Mouse (Mus musculus) erythroblast, adult 5-6 weeks (primary cell): ENCODE data around the gene Lrrc49. TPM values are rescaled to one million over a fixed set of nuclear protein-coding genes. Genes with fewer than 3 reads are reported as not detected.

Experiments
- ATAC-seq: replicated peaks from 2 replicates; pipeline ENCODE4 v1.8.0; 2016; ENCODE audit warnings: moderate number of reproducible peaks, mild to moderate bottlenecking, moderate TSS enrichment, inconsistent platforms; ENCODE audit not compliant: poor library complexity, low FRiP score, severe bottlenecking
- total RNA-seq, 2 experiments: library from RNA; stranded (forward) in 1 of 2; stranded (reverse) in 1 of 2; fragments of 150-400 nt in 1 of 2; fragments of 200-764, 138-1000 nt in 1 of 2; gene quantifications; 2 replicates each; pipeline versions ENCODE4 v1.2.3 to v1.2.4; 2015 to 2017; ENCODE audit warnings: low replicate concordance in 2 of 2

Lrrc49 gene
- total RNA-seq, 2 experiments from 2014 or later = 1.4 TPM; not detected in 1

- no peak for ATAC-seq
Measured at GRCm38 (mm10) chr9:60548182-60548581, 139.8 kb downstream of the Lrrc49 start.

- no peak for ATAC-seq
Measured at GRCm38 (mm10) chr9:60546169-60546568, 141.8 kb downstream of the Lrrc49 start.

GRCm38 (mm10) chr9:60545361-60546096, 142.4 kb downstream of the Lrrc49 start:
- no peak for ATAC-seq

GRCm38 (mm10) chr9:60543422-60544015, 144.4 kb downstream of the Lrrc49 start:
- ATAC-seq = no peak

GRCm38 (mm10) chr9:60530310-60530709, 157.6 kb downstream of the Lrrc49 start:
- ATAC-seq = no peak

GRCm38 (mm10) chr9:60529348-60530243, 158.4 kb downstream of the Lrrc49 start:
- no peak for ATAC-seq

GRCm38 (mm10) chr9:60528269-60528668, 159.7 kb downstream of the Lrrc49 start:
- no peak for ATAC-seq

- no peak for ATAC-seq
Measured at GRCm38 (mm10) chr9:60527836-60528235, 160.1 kb downstream of the Lrrc49 start.

- no peak for ATAC-seq
Measured at GRCm38 (mm10) chr9:60527051-60527450, 160.9 kb downstream of the Lrrc49 start.

- ATAC-seq = no peak
Measured at GRCm38 (mm10) chr9:60526195-60526594, 161.8 kb downstream of the Lrrc49 start.

- no peak for ATAC-seq
Measured at GRCm38 (mm10) chr9:60521806-60522264, 166.1 kb downstream of the Lrrc49 start, which contains the start of gene Thsd4. Gene Thsd4, minus strand, starts transcription at chr9:60522046.

GRCm38 (mm10) chr9:60521143-60521542, 166.8 kb downstream of the Lrrc49 start:
- ATAC-seq = no peak

GRCm38 (mm10) chr9:60519601-60520000, 168.4 kb downstream of the Lrrc49 start:
- ATAC-seq = no peak

Other genes with a start within 250 kb of the Lrrc49 start
- gene Thsd4, start 166.1 kb downstream of the Lrrc49 start, total RNA-seq (2015; ENCODE audit: low replicate concordance) = not detected in 2 replicates
- gene Thsd4, start 166.1 kb downstream of the Lrrc49 start, total RNA-seq (2017; ENCODE audit: low replicate concordance) = not detected in 2 replicates
- not detected in 2 replicates for gene Larp6, start 24.8 kb upstream of the Lrrc49 start, total RNA-seq (2015; ENCODE audit: low replicate concordance)
- not detected in 2 replicates for gene Larp6, start 24.8 kb upstream of the Lrrc49 start, total RNA-seq (2017; ENCODE audit: low replicate concordance)
- not detected in 2 replicates for gene Uaca, start 106.4 kb upstream of the Lrrc49 start, total RNA-seq (2015; ENCODE audit: low replicate concordance)
- not detected in 2 replicates for gene Uaca, start 106.4 kb upstream of the Lrrc49 start, total RNA-seq (2017; ENCODE audit: low replicate concordance)